Mouse (Mus musculus): ENCODE measurements around the gene Mageb4. TPM values are rescaled to one million over a fixed set of nuclear protein-coding genes. Genes with fewer than 3 reads are reported as not detected.
"Not testable (repeated sequence)": the region's sequence is repeated elsewhere in the genome, so short reads cannot be mapped to it uniquely, and the experiment has no call there.

Gene Mageb4
- total RNA-seq (2021), result not detected
- long read RNA-seq, experiment 1, result 0 reads
- long read RNA-seq, experiment 2, result 0 reads

GRCm38 (mm10) chrX:86304993-86305392, at the start of gene Mageb4:
Gene Mageb4, minus strand, starts transcription at chrX:86305093.
- DNase-seq; intact Hi-C loops (cut with DNase I): not testable (repeated sequence)

GRCm38 (mm10) chrX:86284597-86284996, 20.3 kb downstream of the Mageb4 start:
- intact Hi-C loops (cut with DNase I), result not testable (repeated sequence)

GRCm38 (mm10) chrX:86245950-86246349, 58.9 kb downstream of the Mageb4 start:
- intact Hi-C loops (cut with DNase I); DNase-seq: not testable (repeated sequence)

More at GRCm38 (mm10) chrX:86284597-86284996, 20.3 kb downstream of the Mageb4 start:
- DNase-seq, result not testable (repeated sequence)

- intact Hi-C loops (cut with DNase I), result no loop called here
- no peak for DNase-seq
These were observed 67.6 kb downstream of the Mageb4 start for GRCm38 (mm10) chrX:86237246-86237645.

Other genes starting within 250 kb of the Mageb4 start
- gene Nr0b1, start 113.3 kb downstream of the Mageb4 start, total RNA-seq (2021), result not detected

Measured in heart, postnatal 14 days (tissue).